Mouse (Mus musculus) embryonic facial prominence, embryonic 10.5 days (tissue): ENCODE data around the gene 2700081O15Rik. TPM values are rescaled to one million over a fixed set of nuclear protein-coding genes. Genes with fewer than 3 reads are reported as not detected.
"Not testable (repeated sequence)": the region's sequence is repeated elsewhere in the genome, so short reads cannot be mapped to it uniquely, and the experiment has no call there.

Source experiments
- DNase-seq: peaks from one replicate; pipeline ENCODE4 v3.0.0-alpha.2; 2017; ENCODE audit warnings: low spot score
- H3K27ac ChIP-seq: fragments of 300-500 bp; sonication (generic); replicated peaks from 2 replicates; pipeline ENCODE4 v1.5.1; 2016; ENCODE audit warnings: mild to moderate bottlenecking
- H3K27me3 ChIP-seq: fragments of 300-500 bp; sonication (generic); replicated peaks from 2 replicates; pipeline ENCODE4 v1.6.1; 2016; ENCODE audit warnings: low read depth, mild to moderate bottlenecking; ENCODE audit not compliant: poor library complexity, severe bottlenecking
- H3K36me3 ChIP-seq: fragments of 300-500 bp; sonication (generic); replicated peaks from 2 replicates; pipeline ENCODE4 v1.6.1; 2016; ENCODE audit warnings: mild to moderate bottlenecking, moderate library complexity
- H3K4me1 ChIP-seq: fragments of 300-500 bp; sonication (generic); 2 replicates; pipeline ENCODE4 v1.6.1; 2016
- H3K4me3 ChIP-seq: fragments of 300-500 bp; sonication (generic); 2 replicates; pipeline ENCODE4 v1.5.1; 2016; ENCODE audit warnings: mild to moderate bottlenecking, moderate library complexity
- H3K9me3 ChIP-seq: fragments of 300-500 bp; sonication (generic); 2 replicates; pipeline ENCODE4 v1.6.1; 2016; ENCODE audit warnings: mild to moderate bottlenecking
- whole genome bisulfite sequencing: fragments of 180-500 bp; shearing (Covaris S2); methylation state at CpG from one replicate; pipeline ENCODE4 v1.1.7; 2016; 5-methylcytosine and 5-hydroxymethylcytosine counted together
- polyA plus RNA-seq: library from polyadenylated mRNA; unstranded; fragments of >200 nt; fragmentation: Nextera tagmentation; extraction: Ambion mirVana; gene quantifications from 2 replicates; pipeline ENCODE4 v1.2.1, GENCODE M21; 2016

The 2700081O15Rik gene
- 6.1 and 7.1 TPM in 2 replicates for polyA plus RNA-seq

GRCm38 (mm10) chr19:7416834-7417735 lies at the start of gene 2700081O15Rik:
Gene 2700081O15Rik (plus strand): TSS chr19:7417625.
- Histone ChIP-seq H3K36me3 (peaks cover 27% of the 10 kb centered on the region), H3K4me1 (peaks cover 57% of the 10 kb centered on the region), H3K9me3 (no peaks in the 10 kb centered on the region), H3K27ac (peak within 1 kb of the TSS; percentile 99), H3K4me3 (peak within 1 kb of the TSS; percentile 91), H3K27me3 (peaks cover 30% of the 10 kb centered on the region)
- DNase-seq = peak; percentile 88
- 1% methylated on average over 107 of the region's 107 CpGs for WGBS

GRCm38 (mm10) chr19:7369469-7369868 lies 48.0 kb upstream of the 2700081O15Rik start:
- peaks cover 96% of the 10 kb centered on the region for H3K36me3 ChIP-seq
- H3K4me3 ChIP-seq, H3K27me3 ChIP-seq, H3K4me1 ChIP-seq, DNase-seq, H3K27ac ChIP-seq, H3K9me3 ChIP-seq: not testable (repeated sequence)
- WGBS = 91% methylated on average over 4 of the region's 4 CpGs

- H3K4me3 ChIP-seq = no peak overlapping the region
- H3K36me3 ChIP-seq = peaks cover 98% of the 10 kb centered on the region
- H3K4me1 ChIP-seq = 0 out of 2 replicates have a peak, but pooled peaks cover 4% of the 10 kb centered on the region
- H3K27me3 ChIP-seq = no peaks in the 10 kb centered on the region
- DNase-seq = no peak
- 97% methylated on average over 8 of the region's 8 CpGs for WGBS
- H3K27ac ChIP-seq = no peak overlapping the region
- H3K9me3 ChIP-seq = no peaks in the 10 kb centered on the region
Observed at GRCm38 (mm10) chr19:7374491-7374890, 42.9 kb upstream of the 2700081O15Rik start.

GRCm38 (mm10) chr19:7377639-7378038 lies 39.8 kb upstream of the 2700081O15Rik start:
- Histone ChIP-seq H3K4me1 (peaks cover 27% of the 10 kb centered on the region), H3K9me3 (no peaks in the 10 kb centered on the region), H3K4me3 (no peak overlapping the region), H3K36me3 (peaks cover 74% of the 10 kb centered on the region), H3K27ac (no peak overlapping the region), H3K27me3 (no peaks in the 10 kb centered on the region)
- DNase-seq = no peak
- WGBS = 85% methylated on average over 2 of the region's 2 CpGs

DNA sequence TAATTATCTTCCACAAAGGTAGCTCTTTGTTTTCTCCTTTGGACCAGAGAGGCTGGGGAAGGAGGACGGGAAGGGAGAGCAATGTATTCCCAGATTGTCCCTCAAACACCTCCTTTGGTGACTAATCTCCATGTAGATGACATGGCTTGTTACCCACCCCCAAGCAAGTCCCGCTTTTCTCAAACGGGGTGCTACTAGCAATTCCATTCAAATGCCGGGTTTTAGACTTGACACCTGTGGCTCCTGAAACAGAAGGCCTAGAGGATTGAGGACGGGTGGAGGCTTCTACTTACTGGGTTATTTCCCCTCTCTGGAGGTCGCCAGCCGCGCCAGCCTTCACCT lies 35.5 kb upstream of the 2700081O15Rik start:
- Histone ChIP-seq H3K9me3 (peaks cover 5% of the 10 kb centered on the region; the same call in 1 of the 2 replicates), H3K4me1 (peaks cover 44% of the 10 kb centered on the region), H3K4me3 (peak overlapping the region; percentile 80), H3K27ac (peak overlapping the region; percentile 98), H3K27me3 (no peaks in the 10 kb centered on the region), H3K36me3 (peaks cover 36% of the 10 kb centered on the region)
- WGBS = 2% methylated on average over 8 of the region's 8 CpGs
- no peak for DNase-seq

DNA sequence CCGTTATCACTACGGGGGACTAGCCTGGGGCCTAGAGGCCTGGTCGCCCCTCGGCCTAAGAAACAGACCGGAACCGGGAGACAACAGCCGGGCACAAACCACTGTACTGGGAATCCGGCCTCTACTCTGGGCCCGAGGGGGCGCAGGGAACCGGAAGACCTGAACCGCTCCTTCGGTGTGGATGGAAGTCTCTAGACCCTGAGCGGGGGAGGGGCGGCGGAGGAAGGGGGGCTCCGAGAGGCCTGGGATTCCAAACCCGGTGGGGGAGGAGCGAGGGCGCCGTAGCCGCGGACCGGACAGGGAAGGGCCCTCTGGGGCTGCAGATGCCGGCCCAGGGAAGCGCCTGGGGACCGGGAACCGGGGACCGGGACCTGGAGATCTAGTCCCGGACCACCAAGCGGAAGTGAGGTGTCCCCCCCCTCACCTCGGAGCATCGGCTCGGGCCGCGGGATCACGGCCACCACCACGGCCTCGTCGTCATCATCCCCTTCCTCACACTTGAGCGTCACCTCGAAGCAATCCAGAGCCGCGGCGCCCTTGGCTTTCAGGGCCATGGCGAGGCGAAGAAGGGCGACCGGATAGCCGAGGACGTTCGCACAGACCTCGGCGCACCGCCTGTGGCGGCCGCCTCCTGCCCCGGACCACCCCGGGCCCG lies 35.0 kb upstream of the 2700081O15Rik start:
- WGBS = under 1% methylated on average over 60 of the region's 60 CpGs
- H3K9me3 ChIP-seq = peaks cover 5% of the 10 kb centered on the region; the same call in 1 of the 2 replicates
- H3K36me3 ChIP-seq = peaks cover 31% of the 10 kb centered on the region
- DNase-seq = peak; percentile 85
- H3K27ac ChIP-seq = peak overlapping the region; percentile 98
- peak overlapping the region; percentile 80 for H3K4me3 ChIP-seq
- peaks cover 44% of the 10 kb centered on the region for H3K4me1 ChIP-seq
- no peaks in the 10 kb centered on the region for H3K27me3 ChIP-seq

GRCm38 (mm10) chr19:7382903-7383865 lies 34.2 kb upstream of the 2700081O15Rik start, which contains the start of gene Spindoc:
Gene Spindoc (minus strand): TSS chr19:7382994.
- no peaks in the 10 kb centered on the region for H3K27me3 ChIP-seq
- DNase-seq = peak; percentile 99

DNA sequence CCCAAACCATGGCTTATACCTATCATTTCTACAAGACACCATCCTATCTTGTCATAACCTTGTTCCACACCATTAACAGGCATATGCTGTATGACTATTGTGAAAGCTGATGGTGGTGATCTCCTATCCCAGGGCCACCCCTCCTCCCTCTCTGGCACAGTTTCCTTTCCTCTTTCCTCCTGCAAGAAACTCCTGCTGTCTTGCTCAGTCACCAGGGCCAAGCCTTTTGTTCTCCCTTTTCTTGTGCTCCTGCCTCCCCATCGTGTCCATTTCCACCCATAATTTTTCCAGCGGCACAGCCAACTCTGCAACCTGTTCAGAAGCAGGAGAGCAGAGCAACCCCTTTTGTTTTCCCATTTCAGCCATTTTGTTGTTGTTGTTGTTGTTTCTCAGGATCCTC lies 31.4 kb upstream of the 2700081O15Rik start:
- DNase-seq = no peak
- Histone ChIP-seq H3K9me3 (peaks cover 13% of the 10 kb centered on the region; the same call in 1 of the 2 replicates), H3K27me3 (no peaks in the 10 kb centered on the region), H3K36me3 (peaks cover 4% of the 10 kb centered on the region), H3K4me3 (no peak overlapping the region), H3K4me1 (peaks cover 27% of the 10 kb centered on the region), H3K27ac (no peak overlapping the region)
- WGBS = 59% methylated on average over 2 of the region's 2 CpGs

More at GRCm38 (mm10) chr19:7382903-7383865, 34.2 kb upstream of the 2700081O15Rik start, which contains the start of gene Spindoc:
- 1% methylated on average over 52 of the region's 52 CpGs for WGBS
- Histone ChIP-seq H3K9me3 (peaks cover 5% of the 10 kb centered on the region; the same call in 1 of the 2 replicates), H3K4me1 (peaks cover 44% of the 10 kb centered on the region), H3K27ac (peak within 1 kb of the TSS; percentile 98), H3K36me3 (peaks cover 23% of the 10 kb centered on the region), H3K4me3 (peak within 1 kb of the TSS; percentile 80)

GRCm38 (mm10) chr19:7388488-7388887 lies 28.9 kb upstream of the 2700081O15Rik start:
- H3K9me3 ChIP-seq = peaks cover 16% of the 10 kb centered on the region; the same call in 1 of the 2 replicates
- H3K4me3 ChIP-seq = no peak overlapping the region
- 85% methylated on average over 6 of the region's 6 CpGs for WGBS
- DNase-seq = no peak
- H3K4me1 ChIP-seq = peaks cover 10% of the 10 kb centered on the region
- peaks cover 4% of the 10 kb centered on the region for H3K36me3 ChIP-seq
- no peak overlapping the region for H3K27ac ChIP-seq
- H3K27me3 ChIP-seq = no peaks in the 10 kb centered on the region

- peaks cover 20% of the 10 kb centered on the region for H3K27me3 ChIP-seq
- H3K36me3 ChIP-seq, H3K27ac ChIP-seq, H3K9me3 ChIP-seq, H3K4me1 ChIP-seq, DNase-seq, H3K4me3 ChIP-seq: not testable (repeated sequence)
- WGBS = 81% methylated on average over 10 of the region's 10 CpGs
Observed at GRCm38 (mm10) chr19:7396867-7397826, 20.3 kb upstream of the 2700081O15Rik start.

DNA sequence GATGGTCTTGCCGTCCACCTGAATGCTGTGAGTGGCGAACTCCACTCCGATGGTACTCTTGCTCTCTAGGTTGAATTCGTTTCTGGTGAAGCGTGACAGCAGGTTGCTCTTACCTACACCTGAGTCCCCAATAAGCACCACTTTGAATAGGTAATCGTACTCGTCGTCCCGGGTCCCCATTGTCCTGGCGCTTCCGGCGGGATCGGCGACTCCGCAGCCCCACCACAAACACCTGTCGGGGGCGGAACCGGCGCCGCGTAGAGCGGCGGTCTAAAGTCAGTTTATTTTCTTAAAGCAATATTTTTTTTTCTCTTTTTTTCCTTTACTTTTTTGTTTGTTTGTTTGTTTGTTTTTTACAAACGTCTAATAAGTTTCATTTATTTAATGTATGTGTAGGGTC lies 18.5 kb upstream of the 2700081O15Rik start:
- H3K4me1 ChIP-seq, H3K27ac ChIP-seq, H3K9me3 ChIP-seq, H3K36me3 ChIP-seq, DNase-seq, H3K4me3 ChIP-seq: not testable (repeated sequence)
- H3K27me3 ChIP-seq = peaks cover 20% of the 10 kb centered on the region
- 42% methylated on average over 24 of the region's 24 CpGs for WGBS
